Mouse (Mus musculus) kidney, adult 2 months (tissue): Measurements from ENCODE around the gene Mdh1. TPM values are rescaled to one million over a fixed set of nuclear protein-coding genes. Genes with fewer than 3 reads are reported as not detected.
"Not testable (repeated sequence)": the region's sequence is repeated elsewhere in the genome, so short reads cannot be mapped to it uniquely, and the experiment has no call there.

Experiments used
- DNase-seq: peaks from one replicate; pipeline ENCODE4 v3.0.0; 2021
- H3K27ac ChIP-seq: fragments of 200-500 bp; 2 replicates; pipeline ENCODE4 v1.5.1; 2012; ENCODE audit warnings: low read depth, low read length, control low read depth, inconsistent platforms; ENCODE audit not compliant: insufficient read depth
- H3K27me3 ChIP-seq: fragments of 200-500 bp; replicated peaks from 2 replicates; pipeline ENCODE4 v1.6.1; 2012; ENCODE audit warnings: mild to moderate bottlenecking, moderate library complexity, low read length, inconsistent platforms; ENCODE audit not compliant: control insufficient read depth, insufficient read depth
- H3K36me3 ChIP-seq: fragments of 200-500 bp; 2 replicates; pipeline ENCODE4 v1.6.1; 2012; ENCODE audit warnings: mild to moderate bottlenecking, moderate library complexity, low read length, inconsistent platforms; ENCODE audit not compliant: control insufficient read depth, insufficient read depth
- H3K4me1 ChIP-seq: fragments of 200-500 bp; 2 replicates; pipeline ENCODE4 v1.6.1; 2011; ENCODE audit warnings: low read length; ENCODE audit not compliant: control insufficient read depth, insufficient read depth
- H3K4me3 ChIP-seq: fragments of 200-500 bp; 2 replicates; pipeline ENCODE4 v1.5.1; 2011; ENCODE audit warnings: mild to moderate bottlenecking, low read depth, low read length, control low read depth; ENCODE audit not compliant: insufficient read depth
- CTCF ChIP-seq: fragments of 200-500 bp; conservative IDR thresholded peaks from 2 replicates; pipeline ENCODE4 v1.5.1; 2011; ENCODE audit warnings: low read depth, mild to moderate bottlenecking, control low read depth, low read length, moderate library complexity, mixed read lengths; ENCODE audit not compliant: insufficient read depth, insufficient read length
- POLR2A ChIP-seq: fragments of 200-500 bp; IDR thresholded peaks from one replicate; pipeline ENCODE4 v1.6.1; 2011; ENCODE audit warnings: low read depth, low read length, control low read depth
- WGBS: fragments of 180-500 bp; shearing (Covaris S2); methylation state at CpG from one replicate; pipeline ENCODE4 v1.1.7; 2018; 5-methylcytosine and 5-hydroxymethylcytosine counted together
- polyA plus RNA-seq: library from polyadenylated mRNA; depleted of rRNA; stranded (reverse); fragments of >200 nt; gene quantifications from 2 replicates; pipeline ENCODE4 v1.2.3, GENCODE M21; 2012; rRNA removed

The Mdh1 gene
- polyA plus RNA-seq, 1 experiment: 1,136 TPM

GRCm38 (mm10) chr11:21517726-21518125 lies 54.4 kb downstream of the Mdh1 start:
- peak; percentile 75 for DNase-seq
- Histone ChIP-seq H3K4me1 (peaks cover 2% of the 10 kb centered on the region; the same call in 1 of the 2 replicates), H3K36me3 (no peaks in the 10 kb centered on the region), H3K4me3 (no peak overlapping the region), H3K27me3 (no peaks in the 10 kb centered on the region), H3K27ac (peak overlapping the region; percentile 79; the same call in 1 of the 2 replicates)
- WGBS: 68% methylated on average over 9 of the region's 9 CpGs
- TF ChIP-seq CTCF: no peak
- TF ChIP-seq POLR2A: no peak

GRCm38 (mm10) chr11:21516396-21516795 lies 55.8 kb downstream of the Mdh1 start:
- DNase-seq: peak; percentile 72
- H3K27me3 ChIP-seq, H3K4me3 ChIP-seq, H3K27ac ChIP-seq, H3K36me3 ChIP-seq, H3K4me1 ChIP-seq: not testable (repeated sequence)
- 63% methylated on average over 1 of the region's 1 CpGs for WGBS

DNA sequence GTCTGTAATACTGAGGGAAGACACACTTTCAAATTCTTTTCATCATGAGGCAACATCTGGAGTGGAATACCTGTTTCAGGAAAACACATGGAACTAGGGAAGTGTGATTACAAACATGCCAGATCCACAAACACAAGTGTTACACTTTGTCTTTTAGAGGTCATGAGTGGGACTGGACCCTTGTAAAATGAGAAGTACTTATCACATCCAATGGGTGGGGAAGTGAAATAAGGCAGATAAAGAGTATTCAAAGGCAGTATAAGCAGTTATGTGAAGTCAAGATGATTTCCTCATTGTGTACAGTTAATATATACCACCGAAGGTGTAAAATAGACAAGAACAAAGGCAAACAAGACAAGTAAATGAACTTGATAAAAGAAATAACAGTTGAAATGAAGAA lies 61.6 kb downstream of the Mdh1 start:
- H3K27me3 ChIP-seq, DNase-seq, H3K36me3 ChIP-seq, H3K27ac ChIP-seq, H3K4me1 ChIP-seq, H3K4me3 ChIP-seq: not testable (repeated sequence)
- 87% methylated on average over 1 of the region's 1 CpGs for WGBS

DNA sequence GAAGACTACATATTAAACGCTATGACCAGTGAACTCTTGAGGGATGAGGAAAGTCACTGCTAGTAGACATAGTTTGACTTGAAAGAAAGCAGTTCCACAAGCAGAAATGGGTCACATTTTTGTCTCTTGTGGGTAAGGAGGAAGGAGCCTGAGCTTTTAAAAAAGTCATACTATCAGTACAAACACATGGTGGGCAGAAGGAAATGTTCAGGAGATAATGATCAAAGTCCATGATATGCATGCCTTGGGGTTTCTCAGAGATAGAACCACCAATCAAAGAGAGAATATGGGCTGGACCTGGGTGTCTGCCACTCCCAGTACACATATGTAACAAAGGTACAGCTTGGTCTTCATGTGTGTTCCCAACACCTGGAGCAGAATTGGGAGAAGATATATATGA lies 63.5 kb downstream of the Mdh1 start:
- H3K4me3 ChIP-seq, H3K4me1 ChIP-seq, DNase-seq, H3K27ac ChIP-seq, H3K27me3 ChIP-seq, H3K36me3 ChIP-seq: not testable (repeated sequence)
- 73% methylated on average over 1 of the region's 1 CpGs for WGBS

DNA sequence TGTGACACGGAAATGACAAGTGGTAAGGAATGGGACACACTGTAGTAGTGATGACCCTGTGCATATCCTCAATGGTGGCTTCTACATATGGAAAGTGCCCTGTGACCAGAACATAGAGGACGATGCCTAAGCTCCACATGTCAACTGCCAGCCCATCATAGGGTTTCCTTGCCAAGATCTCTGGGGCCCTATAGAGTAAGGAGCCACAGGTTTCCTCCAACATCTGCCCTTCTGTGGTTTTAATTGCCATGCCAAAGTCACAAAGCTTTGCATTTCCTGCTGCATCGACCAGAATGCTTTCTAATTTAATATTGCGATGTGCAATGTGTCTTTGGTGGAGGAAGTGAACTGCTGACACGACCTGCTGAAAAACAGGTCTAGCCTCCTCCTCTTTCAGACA lies 65.1 kb downstream of the Mdh1 start:
- 78% methylated on average over 5 of the region's 5 CpGs for WGBS
- H3K4me3 ChIP-seq, H3K27ac ChIP-seq, DNase-seq, H3K27me3 ChIP-seq, H3K36me3 ChIP-seq, H3K4me1 ChIP-seq: not testable (repeated sequence)

Other genes with a start within 250 kb of the Mdh1 start
- gene Ugp2, start 201.2 kb downstream of the Mdh1 start, polyA plus RNA-seq: 14.2 and 21.7 TPM in 2 replicates
- 7.6 and 8.3 TPM in 2 replicates for gene Wdpcp, start 132 bp downstream of the Mdh1 start, polyA plus RNA-seq